7 mouse cellular contexts compared by ENCODE assay signal in the genomic region with DNA sequence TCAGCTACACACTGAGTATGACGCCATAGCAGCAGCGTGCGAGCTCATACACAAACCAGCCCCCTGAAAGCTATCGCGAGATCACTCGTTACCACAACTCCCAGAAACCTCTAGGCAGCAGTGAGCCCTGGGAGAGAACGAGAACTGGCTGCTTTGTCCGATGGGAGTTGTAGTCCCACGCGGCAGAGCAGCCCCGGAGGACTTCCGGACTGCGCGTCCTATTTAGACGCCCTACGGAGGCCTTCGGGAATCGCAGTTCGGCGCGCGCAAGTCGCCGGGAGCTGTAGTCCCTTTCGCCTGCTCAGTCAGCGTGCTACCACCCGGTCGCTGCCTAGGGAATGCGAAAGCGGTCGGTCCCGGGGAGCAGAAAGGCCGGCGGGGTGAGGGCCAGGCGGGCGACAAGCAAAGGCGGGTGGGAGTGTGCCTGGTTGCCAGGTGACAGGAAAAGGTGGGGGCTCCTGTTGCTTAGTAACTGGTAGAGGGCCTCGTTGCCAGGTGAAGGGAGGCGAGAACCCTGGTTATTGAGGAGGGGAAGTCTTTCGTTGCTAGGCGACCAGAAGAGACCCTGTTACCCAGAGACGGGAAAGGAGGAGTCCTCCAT. TPM values are rescaled to one million over a fixed set of nuclear protein-coding genes. Genes with fewer than 3 reads are reported as not detected.
DNase-seq lines count a peak whose midpoint lies in the region; ATAC-seq lines count a peak whose summit lies in the region.

Gene Josd2, plus strand, starts transcription at position 170 of the 601 bp plus-strand sequence.

- H3K9ac ChIP-seq in embryonic facial prominence, embryonic 11.5 days (replicated peaks; ENCODE audit: low read length): peak within 1 kb of the TSS; percentile 75
- peak within 1 kb of the TSS; percentile 69 for H3K9ac ChIP-seq in midbrain, embryonic 13.5 days (replicated peaks)

- peak; percentile 94 for ATAC-seq in embryonic facial prominence, embryonic 11.5 days (replicated peaks; ENCODE audit: insufficient number of reproducible peaks, low FRiP score, low TSS enrichment, low read depth)
- peak; percentile 92 for ATAC-seq in granulocyte monocyte progenitor cell, adult 5-6 weeks (replicated peaks; ENCODE audit: poor library complexity, severe bottlenecking)
- ATAC-seq in midbrain, embryonic 13.5 days: peak; percentile 96

- no peaks in the 10 kb centered on the region for H3K36me3 ChIP-seq in embryonic facial prominence, embryonic 11.5 days (replicated peaks; ENCODE audit: control insufficient read depth, insufficient read depth, low read depth, low read length)
- peaks cover 4% of the 10 kb centered on the region for H3K36me3 ChIP-seq in limb, embryonic 10.5 days
- peaks cover 14% of the 10 kb centered on the region for H3K36me3 ChIP-seq in midbrain, embryonic 13.5 days

- no peaks in the 10 kb centered on the region for H3K9me3 ChIP-seq in embryonic facial prominence, embryonic 11.5 days (replicated peaks; ENCODE audit: control insufficient read depth, low read length)
- no peaks in the 10 kb centered on the region for H3K9me3 ChIP-seq in limb, embryonic 10.5 days (replicated peaks)
- no peaks in the 10 kb centered on the region for H3K9me3 ChIP-seq in midbrain, embryonic 13.5 days

- no peak within 1 kb of the TSS; the same call in none of the 2 replicates for H3K27ac ChIP-seq in embryonic facial prominence, embryonic 11.5 days (replicated peaks; ENCODE audit: low read depth, low read length)
- peak within 1 kb of the TSS; percentile 86 for H3K27ac ChIP-seq in limb, embryonic 10.5 days
- H3K27ac ChIP-seq in midbrain, embryonic 13.5 days: peak within 1 kb of the TSS; percentile 92

- H3K4me2 ChIP-seq in embryonic facial prominence, embryonic 11.5 days (ENCODE audit: low read depth, low read length): peak within 1 kb of the TSS; percentile 43
- H3K4me2 ChIP-seq in midbrain, embryonic 13.5 days (replicated peaks): peak within 1 kb of the TSS; percentile 74

- peak; percentile 95 for DNase-seq in adrenal gland, postnatal 14 days
- DNase-seq in embryonic facial prominence, embryonic 11.5 days (ENCODE audit: low spot score): peak; percentile 99
- DNase-seq in kidney, adult 11 months: peak; percentile 98
- DNase-seq in limb, embryonic 10.5 days (ENCODE audit: low spot score): peak; percentile 90
- peak; percentile 86 for DNase-seq in spleen, adult 12 weeks (ENCODE audit: low spot score)

- 0% methylated on average over 42 of the region's 42 CpGs for WGBS in embryonic facial prominence, embryonic 11.5 days
- WGBS in limb, embryonic 10.5 days: under 1% methylated on average over 42 of the region's 42 CpGs
- 1% methylated on average over 42 of the region's 42 CpGs for WGBS in midbrain, embryonic 13.5 days

- H3K4me3 ChIP-seq in embryonic facial prominence, embryonic 11.5 days (ENCODE audit: low read depth, low read length): peak within 1 kb of the TSS; percentile 67
- H3K4me3 ChIP-seq in limb, embryonic 10.5 days: peak within 1 kb of the TSS; percentile 80
- peak within 1 kb of the TSS; percentile 51 for H3K4me3 ChIP-seq in midbrain, embryonic 13.5 days (replicated peaks)

- H3K27me3 ChIP-seq in embryonic facial prominence, embryonic 11.5 days (ENCODE audit: control insufficient read depth, insufficient read depth, low read length): peaks cover 8% of the 10 kb centered on the region
- H3K27me3 ChIP-seq in limb, embryonic 10.5 days (ENCODE audit: low read depth, poor library complexity, severe bottlenecking): peaks cover 40% of the 10 kb centered on the region
- H3K27me3 ChIP-seq in midbrain, embryonic 13.5 days: no peaks in the 10 kb centered on the region

- peaks cover 6% of the 10 kb centered on the region; the same call in 1 of the 2 replicates for H3K4me1 ChIP-seq in embryonic facial prominence, embryonic 11.5 days (ENCODE audit: control insufficient read depth, insufficient read depth, low read length)
- H3K4me1 ChIP-seq in limb, embryonic 10.5 days: peaks cover 49% of the 10 kb centered on the region
- H3K4me1 ChIP-seq in midbrain, embryonic 13.5 days (replicated peaks): peaks cover 78% of the 10 kb centered on the region

RNA-seq across cellular contexts. Expression of gene Josd2, which starts in this region (rescaled TPM):
- total RNA-seq in adrenal gland, postnatal 14 days (2021): 45.9 and 51.2 TPM in 2 replicates
- 61.1 and 66.4 TPM in 2 replicates for polyA plus RNA-seq in embryonic facial prominence, embryonic 11.5 days (2014; fragmentation: Nextera tagmentation; extraction: Ambion mirVana)
- total RNA-seq in granulocyte monocyte progenitor cell, adult 5-6 weeks (2014; fragmentation: Nextera tagmentation): 26.4 and 62.3 TPM in 2 replicates
- 15.9 and 31.2 TPM in 2 replicates for total RNA-seq in granulocyte monocyte progenitor cell, adult 5-6 weeks (2017)
- 72.6 and 73.3 TPM in 2 replicates for polyA plus RNA-seq in limb, embryonic 10.5 days (2016; fragmentation: Nextera tagmentation; extraction: Ambion mirVana)
- polyA plus RNA-seq in midbrain, embryonic 13.5 days (2015; fragmentation: Nextera tagmentation; extraction: Ambion mirVana): 41.6 and 44.8 TPM in 2 replicates
